Mouse (Mus musculus) spleen, postnatal 0 days (tissue): ENCODE results near the gene Cacnb3. TPM values are rescaled to one million over a fixed set of nuclear protein-coding genes. Genes with fewer than 3 reads are reported as not detected.

Experiments used
- polyA plus RNA-seq: library from polyadenylated mRNA; unstranded; fragments of >200 nt; fragmentation: Nextera tagmentation; extraction: Ambion mirVana; gene quantifications from 2 replicates; pipeline ENCODE4 v1.2.1, GENCODE M21; 2015

The Cacnb3 gene
- 2.7 and 5.0 TPM in 2 replicates for polyA plus RNA-seq

GRCm38 (mm10) chr15:98630540-98630939 lies at the start of gene Cacnb3:
TSS of gene Cacnb3 (plus strand) at chr15:98630840.

GRCm38 (mm10) chr15:98609331-98610130 lies 21.1 kb upstream of the Cacnb3 start, which contains the start of gene Adcy6:
TSS of gene Adcy6 (minus strand) at chr15:98610076.

DNA sequence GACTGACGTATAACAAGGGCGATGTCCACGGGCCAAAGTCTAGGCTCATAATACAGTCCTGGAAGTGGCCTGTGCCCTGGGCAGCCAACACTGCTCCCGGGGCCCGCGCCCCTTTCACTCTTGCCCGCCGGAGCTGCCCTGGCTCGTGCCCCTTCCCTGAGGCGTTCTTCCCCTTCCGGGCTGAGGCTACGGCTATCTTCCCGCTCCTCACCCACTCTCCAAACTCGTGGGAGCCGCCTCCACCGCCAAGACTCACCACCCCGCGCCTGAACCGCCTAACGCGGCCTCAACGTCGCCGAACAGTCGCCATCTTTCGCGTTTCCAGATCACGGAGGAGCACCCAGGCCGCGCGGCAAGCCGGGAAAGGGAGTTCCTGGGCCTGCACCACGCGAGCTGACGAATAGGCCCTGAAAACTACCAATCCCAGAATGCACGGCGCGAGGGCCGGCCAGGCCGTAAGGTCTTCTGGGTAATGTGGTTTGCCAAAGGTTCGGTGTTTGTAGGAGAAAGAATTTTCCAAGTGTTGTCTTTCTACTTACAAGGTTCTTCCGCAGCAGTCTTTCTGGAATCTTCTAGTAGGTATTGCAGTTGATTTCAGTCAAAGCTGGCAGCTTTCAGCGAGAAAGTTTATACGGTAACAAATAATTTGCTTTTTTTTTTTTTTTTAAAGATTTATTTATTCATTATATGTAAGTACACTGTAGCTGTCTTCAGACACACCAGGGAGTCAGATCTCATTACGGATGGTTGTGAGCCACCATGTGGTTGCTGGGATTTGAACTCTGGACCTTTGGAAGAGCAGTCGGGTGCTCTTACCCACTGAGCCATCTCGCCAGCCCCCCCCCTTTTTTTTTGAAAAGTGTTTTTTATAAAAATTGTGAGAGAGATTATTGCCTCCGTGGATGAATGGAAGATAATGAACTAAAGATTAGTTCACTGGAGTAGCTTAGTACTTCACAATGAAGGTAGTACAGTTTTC lies 32.2 kb downstream of the Cacnb3 start, which contains the start of gene Ddx23:
Gene Ddx23, minus strand, starts transcription at position 328 of the 979 bp plus-strand sequence.

GRCm38 (mm10) chr15:98676940-98677728 lies 46.5 kb downstream of the Cacnb3 start, which contains the start of gene Rnd1:
TSS of gene Rnd1 (minus strand) at chr15:98677461.

Other genes starting within 250 kb of the Cacnb3 start
- not detected in 2 replicates for gene Olfr283, start 249.9 kb upstream of the Cacnb3 start, polyA plus RNA-seq
- gene Olfr282, start 199.6 kb upstream of the Cacnb3 start, polyA plus RNA-seq = not detected in 2 replicates
- gene Olfr281, start 178.3 kb upstream of the Cacnb3 start, polyA plus RNA-seq = not detected in 2 replicates
- gene OR5BS1P, start 160.9 kb upstream of the Cacnb3 start, polyA plus RNA-seq = not detected in 2 replicates
- 0.26 and 0.63 TPM in 2 replicates for gene Lalba, start 148.1 kb upstream of the Cacnb3 start, polyA plus RNA-seq
- not detected in 2 replicates for gene Olfr279, start 138.4 kb upstream of the Cacnb3 start, polyA plus RNA-seq
- gene Kansl2, start 96.6 kb upstream of the Cacnb3 start, polyA plus RNA-seq = 50.7 and 51.7 TPM in 2 replicates
- 35.3 and 37.5 TPM in 2 replicates for gene Ccnt1, start 59.9 kb upstream of the Cacnb3 start, polyA plus RNA-seq
- 0.25 TPM in 1 of 2 replicates, not detected in the other for gene 4930415O20Rik, start 59.8 kb upstream of the Cacnb3 start, polyA plus RNA-seq
- 10.8 and 11.4 TPM in 2 replicates for gene Adcy6, start 20.8 kb upstream of the Cacnb3 start, polyA plus RNA-seq
- 17.7 and 19.2 TPM in 2 replicates for gene Ddx23, start 32.1 kb downstream of the Cacnb3 start, polyA plus RNA-seq
- 2.0 and 4.0 TPM in 2 replicates for gene Rnd1, start 46.6 kb downstream of the Cacnb3 start, polyA plus RNA-seq
- 0.18 TPM in 1 of 2 replicates, not detected in the other for gene Ccdc65, start 77.4 kb downstream of the Cacnb3 start, polyA plus RNA-seq
- gene Fkbp11, start 97.4 kb downstream of the Cacnb3 start, polyA plus RNA-seq = 15.8 and 16.0 TPM in 2 replicates
- gene Arf3, start 132.4 kb downstream of the Cacnb3 start, polyA plus RNA-seq = 12.4 and 15.3 TPM in 2 replicates
- 0.05 and 0.08 TPM in 2 replicates for gene Wnt10b, start 147.3 kb downstream of the Cacnb3 start, polyA plus RNA-seq
- not detected in 2 replicates for gene Wnt1, start 159.0 kb downstream of the Cacnb3 start, polyA plus RNA-seq
- gene Ddn, start 178.7 kb downstream of the Cacnb3 start, polyA plus RNA-seq = 0.02 TPM in 1 of 2 replicates, not detected in the other
- gene Prkag1, start 200.7 kb downstream of the Cacnb3 start, polyA plus RNA-seq = 98.2 and 100 TPM in 2 replicates
- 8.7 and 9.7 TPM in 2 replicates for gene Kmt2d, start 240.4 kb downstream of the Cacnb3 start, polyA plus RNA-seq